Mouse (Mus musculus) heart, adult 2 months (tissue): ENCODE measurements at regions not wholly inside any gene's neighbourhood (a gene's known extent, or its start where the extent isn't known, plus 50 kb on each side); places are given as distances from the start of the nearest gene placed in this dataset.
A peak's percentile ranks its signal among the peaks of the same experiment; 100 is the strongest.

Experiments used
- DNase-seq, 2 experiments: peaks; one replicate each; pipeline ENCODE4 v3.0.0; 2021
- H3K27ac ChIP-seq: fragments of 200-600 bp; 2 replicates; pipeline ENCODE4 v1.8.1; 2022
- H3K27me3 ChIP-seq: fragments of 200-500 bp; 2 replicates; pipeline ENCODE4 v1.6.1; 2012; ENCODE audit warnings: mild to moderate bottlenecking, low read length, inconsistent platforms, mixed read lengths; ENCODE audit not compliant: control insufficient read depth, insufficient read depth
- H3K36me3 ChIP-seq: fragments of 200-500 bp; 2 replicates; pipeline ENCODE4 v1.6.1; 2012; ENCODE audit warnings: low read length, inconsistent platforms; ENCODE audit not compliant: control insufficient read depth, insufficient read depth
- H3K4me1 ChIP-seq: fragments of 200-500 bp; 2 replicates; pipeline ENCODE4 v1.6.1; 2011; ENCODE audit warnings: low read length; ENCODE audit not compliant: control insufficient read depth, insufficient read depth
- H3K4me3 ChIP-seq: fragments of 200-600 bp; 2 replicates; pipeline ENCODE4 v1.8.1; 2022
- H3K79me2 ChIP-seq: fragments of 200-500 bp; replicated peaks from 2 replicates; pipeline ENCODE4 v1.6.1; 2012; ENCODE audit warnings: mild to moderate bottlenecking, inconsistent platforms, low read length, moderate library complexity, mixed read lengths; ENCODE audit not compliant: control insufficient read depth, insufficient read depth
- H3K9ac ChIP-seq: fragments of 200-500 bp; 2 replicates; pipeline ENCODE4 v1.6.1; 2012; ENCODE audit warnings: low read depth, mild to moderate bottlenecking, control low read depth, inconsistent platforms, low read length, mixed read lengths
- CTCF ChIP-seq: fragments of 200-600 bp; IDR thresholded peaks from 2 replicates; pipeline ENCODE4 v1.8.1; 2022; ENCODE audit warnings: antibody characterized with exemption, mild to moderate bottlenecking, moderate library complexity
- EP300 ChIP-seq: fragments of 200-500 bp; IDR thresholded peaks from 2 replicates; pipeline ENCODE4 v1.6.1; 2011; ENCODE audit warnings: low read depth, low read length, control low read depth; ENCODE audit not compliant: insufficient read depth
- POLR2A ChIP-seq: fragments of 200-500 bp; IDR thresholded peaks from 2 replicates; pipeline ENCODE4 v1.6.1; 2011; ENCODE audit warnings: mild to moderate bottlenecking, low read depth, low read length, control low read depth; ENCODE audit not compliant: insufficient read depth
- WGBS: fragments of 180-500 bp; shearing (Covaris S2); methylation state at CpG from one replicate; pipeline ENCODE4 v1.1.7; 2018; 5-methylcytosine and 5-hydroxymethylcytosine counted together
- intact Hi-C: fragments of 180-260 bp; cut with DNase I; formaldehyde crosslinking; loops from one replicate; pipeline ENCODE4 v1.15.1; 2025

DNA sequence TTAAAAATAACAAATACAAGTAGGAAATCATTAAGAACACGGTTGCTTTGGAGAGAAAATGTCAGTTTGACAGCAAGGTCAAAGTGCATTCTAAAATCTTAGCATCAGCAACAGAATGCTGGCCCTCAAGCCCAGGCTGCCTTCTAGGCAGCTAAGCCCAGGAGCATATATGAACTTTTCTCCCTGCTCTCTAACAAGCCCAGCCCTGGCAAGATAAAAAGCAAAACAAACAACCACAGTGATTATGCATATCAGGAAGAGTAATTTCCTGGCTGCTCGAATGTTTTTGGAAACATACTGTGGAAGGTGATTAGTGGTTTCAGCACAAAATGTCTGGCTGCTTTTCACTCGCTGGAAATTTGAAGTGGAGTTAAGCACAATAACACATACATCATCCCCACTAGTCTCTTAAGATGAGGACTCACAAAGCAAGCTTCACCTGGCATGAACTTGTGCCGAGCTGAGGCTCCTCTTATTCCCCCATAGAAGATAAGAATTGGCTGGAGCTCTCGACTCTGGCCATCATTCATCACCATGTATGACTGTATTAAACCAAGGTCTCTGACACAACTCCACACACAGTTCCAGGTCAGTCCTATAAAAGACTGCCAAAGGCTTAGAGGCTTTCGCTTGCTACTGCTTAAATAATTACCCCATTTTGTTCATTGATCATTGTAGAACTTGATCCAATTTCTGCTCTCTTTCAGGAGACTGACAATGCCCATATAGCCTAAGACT is 574.0 kb downstream of the Rps29 start:
- 15% methylated on average over 6 of the region's 6 CpGs for WGBS
- no peak overlapping the region for H3K9ac ChIP-seq
- TF ChIP-seq EP300, result no peak
- no peak for TF ChIP-seq POLR2A
- no peak for TF ChIP-seq CTCF
- H3K4me3 ChIP-seq, result no peak overlapping the region
- no peaks in the 10 kb centered on the region for H3K79me2 ChIP-seq
- H3K27me3 ChIP-seq, result no peaks in the 10 kb centered on the region
- no peak overlapping the region for H3K27ac ChIP-seq
- intact Hi-C loops, result no loop called here
- peak in 1 of 2 experiments; percentile 5 for DNase-seq
- H3K4me1 ChIP-seq, result no peaks in the 10 kb centered on the region
- H3K36me3 ChIP-seq, result peaks cover 2% of the 10 kb centered on the region; the same call in 1 of the 2 replicates

DNA sequence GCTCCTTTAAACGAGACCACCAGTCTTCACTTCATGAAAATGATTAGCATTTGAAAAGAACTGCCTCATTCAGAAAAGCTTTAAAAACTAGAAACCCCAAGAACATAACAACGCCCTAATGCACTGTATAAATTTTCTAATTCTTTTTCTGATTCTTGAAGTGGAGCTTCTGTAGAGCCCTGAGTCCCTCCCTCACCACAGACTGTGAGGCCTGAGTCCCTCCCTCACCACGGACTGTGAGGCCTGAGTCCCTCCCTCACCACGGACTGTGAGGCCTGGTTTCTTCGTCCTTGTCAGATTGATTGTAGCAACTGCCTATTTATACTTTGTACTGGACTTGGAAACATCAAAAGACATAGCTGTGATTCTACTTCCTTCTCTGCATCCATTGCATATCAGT is 579.1 kb downstream of the Rps29 start:
- 55% methylated on average over 5 of the region's 5 CpGs for WGBS
- Histone ChIP-seq H3K27me3 (no peaks in the 10 kb centered on the region), H3K27ac (no peak overlapping the region), H3K79me2 (no peaks in the 10 kb centered on the region), H3K4me1 (no peaks in the 10 kb centered on the region), H3K36me3 (peaks cover 2% of the 10 kb centered on the region; the same call in 1 of the 2 replicates), H3K9ac (no peak overlapping the region), H3K4me3 (no peak overlapping the region)
- intact Hi-C loops, result no loop called here
- no peak for DNase-seq
- TF ChIP-seq EP300 (no peak), CTCF (no peak), POLR2A (no peak)

DNA sequence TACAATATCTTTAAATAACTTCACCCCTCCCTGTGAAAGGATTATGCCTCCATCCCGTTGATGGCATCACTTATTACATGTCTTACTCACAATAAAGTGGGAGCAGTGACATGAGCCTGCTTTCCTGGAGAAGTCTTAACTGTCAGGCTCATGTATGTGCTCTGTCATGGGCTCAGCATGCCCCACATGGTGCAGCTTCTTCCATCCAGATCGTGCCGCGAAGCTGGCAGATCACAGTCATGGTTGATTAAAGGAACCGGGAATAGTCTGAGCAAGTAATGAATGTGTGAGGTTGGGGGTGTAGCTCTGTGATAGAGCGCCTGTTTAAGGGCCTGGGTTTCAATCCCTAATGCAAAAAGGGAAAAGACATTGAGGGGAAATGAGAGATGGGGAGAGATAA is 581.5 kb downstream of the Rps29 start:
- Histone ChIP-seq H3K27ac (no peak overlapping the region), H3K4me3 (no peak overlapping the region), H3K27me3 (no peaks in the 10 kb centered on the region), H3K79me2 (no peaks in the 10 kb centered on the region), H3K9ac (no peak overlapping the region), H3K4me1 (no peaks in the 10 kb centered on the region), H3K36me3 (no peaks in the 10 kb centered on the region)
- no peak for TF ChIP-seq EP300
- no peak for TF ChIP-seq POLR2A
- TF ChIP-seq CTCF, result no peak
- no peak for DNase-seq
- intact Hi-C loops, result no loop called here
- WGBS, result 76% methylated on average over 6 of the region's 6 CpGs

DNA sequence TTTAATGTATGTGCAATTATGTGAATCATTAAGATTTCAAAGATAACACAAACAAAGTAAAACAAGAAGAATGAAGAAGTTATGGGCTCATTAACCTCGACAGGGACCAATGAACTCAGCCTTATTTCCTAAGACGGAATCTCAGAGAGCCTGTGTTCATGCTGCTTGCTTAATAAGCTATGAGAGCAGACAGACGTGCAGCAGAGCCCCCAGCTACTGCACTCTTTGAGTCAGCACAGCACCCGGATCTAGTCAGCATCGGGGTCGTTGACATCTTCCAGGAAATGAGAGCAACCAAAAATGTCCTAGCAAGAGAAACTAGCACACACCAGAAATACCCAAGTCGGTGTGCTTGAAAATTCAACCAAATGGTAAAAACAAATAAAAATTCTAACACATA is 582.1 kb downstream of the Rps29 start:
- 46% methylated on average over 7 of the region's 7 CpGs for WGBS

DNA sequence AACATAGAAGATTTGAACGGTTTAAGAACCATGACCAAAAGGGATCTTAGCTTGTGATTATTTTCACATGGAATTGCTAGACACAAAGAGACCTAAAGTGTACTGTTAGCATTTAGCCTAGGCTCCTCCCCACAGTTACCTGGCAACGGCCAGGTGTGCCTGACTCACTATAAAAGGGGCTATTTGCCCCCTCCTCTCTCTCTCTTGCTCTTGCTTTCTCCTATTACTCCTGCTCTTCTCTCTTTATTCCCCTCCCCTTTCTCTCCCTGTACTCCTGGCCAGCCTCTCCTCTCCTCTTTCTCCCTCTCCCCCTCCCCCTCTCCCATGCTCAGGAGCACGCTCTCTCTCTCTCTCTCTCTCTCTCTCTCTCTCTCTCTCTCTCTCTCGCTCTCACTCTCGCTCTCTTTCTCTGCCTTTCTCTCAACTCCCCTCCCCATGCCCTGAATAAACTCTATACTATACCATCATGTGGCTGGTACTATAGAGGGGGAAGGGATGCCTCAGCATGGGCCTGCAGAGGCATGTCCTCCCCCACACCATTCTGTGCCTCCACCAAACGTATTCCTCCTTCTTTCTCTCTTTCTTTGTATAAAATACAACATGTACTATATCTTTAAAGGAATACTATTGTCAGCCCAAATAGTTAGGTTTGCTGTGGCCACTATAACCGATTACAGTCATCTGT is 603.9 kb downstream of the Rps29 start:
- Histone ChIP-seq H3K4me1 (no peaks in the 10 kb centered on the region), H3K27ac (no peak overlapping the region), H3K79me2 (no peaks in the 10 kb centered on the region), H3K9ac (no peak overlapping the region), H3K27me3 (no peaks in the 10 kb centered on the region), H3K4me3 (no peak overlapping the region), H3K36me3 (no peaks in the 10 kb centered on the region)
- 70% methylated on average over 7 of the region's 7 CpGs for WGBS
- TF ChIP-seq POLR2A (no peak), EP300 (no peak), CTCF (no peak)
- DNase-seq, result no peak
- intact Hi-C loops, result no loop called here

More for the DNA sequence above, 582.1 kb downstream of the Rps29 start:
- no peak for DNase-seq
- no peak overlapping the region for H3K9ac ChIP-seq
- no peak overlapping the region for H3K27ac ChIP-seq
- H3K4me1 ChIP-seq, result no peaks in the 10 kb centered on the region
- H3K27me3 ChIP-seq, result no peaks in the 10 kb centered on the region
- intact Hi-C loops, result no loop called here
- no peaks in the 10 kb centered on the region for H3K79me2 ChIP-seq
- no peak overlapping the region for H3K4me3 ChIP-seq
- H3K36me3 ChIP-seq, result no peaks in the 10 kb centered on the region
- no peak for TF ChIP-seq POLR2A
- TF ChIP-seq CTCF, result no peak
- TF ChIP-seq EP300, result no peak

DNA sequence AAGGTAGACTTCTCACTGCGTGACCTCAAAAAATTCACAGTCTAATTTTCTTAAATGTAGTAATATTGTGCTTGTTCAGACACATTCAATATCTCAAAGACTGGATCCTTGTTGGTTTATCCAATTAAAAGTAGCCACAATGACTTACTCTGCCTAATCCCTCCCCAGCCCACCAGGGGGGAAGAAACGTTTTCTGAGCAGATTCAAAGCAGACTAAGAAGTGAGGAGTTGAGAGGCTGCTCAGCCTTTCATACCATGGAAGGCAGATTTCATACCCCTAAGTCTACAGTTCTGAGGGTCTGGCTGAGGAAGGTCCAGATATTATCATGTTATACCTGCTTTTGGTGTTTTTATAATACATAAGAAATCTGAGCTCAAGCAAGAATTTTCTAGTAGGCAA is 604.7 kb downstream of the Rps29 start:
- TF ChIP-seq EP300, result no peak
- no peak for TF ChIP-seq CTCF
- no peak for TF ChIP-seq POLR2A
- 51% methylated on average over 2 of the region's 2 CpGs for WGBS
- intact Hi-C loops, result no loop called here
- Histone ChIP-seq H3K9ac (no peak overlapping the region), H3K27me3 (no peaks in the 10 kb centered on the region), H3K36me3 (no peaks in the 10 kb centered on the region), H3K79me2 (no peaks in the 10 kb centered on the region), H3K4me1 (no peaks in the 10 kb centered on the region), H3K27ac (no peak overlapping the region), H3K4me3 (no peak overlapping the region)
- DNase-seq, result no peak
